Mouse (Mus musculus) neural tube, embryonic 12.5 days (tissue): ENCODE data around the gene Adssl1. TPM values are rescaled to one million over a fixed set of nuclear protein-coding genes. Genes with fewer than 3 reads are reported as not detected.

Experiments used
- ATAC-seq: fragments of 200-750 bp; cut with Nextera tagmentation; 2 replicates; pipeline ENCODE4 v1.8.0; 2017; ENCODE audit warnings: low read depth, mild to moderate bottlenecking, moderate TSS enrichment, moderate library complexity; ENCODE audit not compliant: low FRiP score
- H3K27ac ChIP-seq: fragments of 300-500 bp; sonication (generic); 2 replicates; pipeline ENCODE4 v1.5.1; 2016
- H3K27me3 ChIP-seq: fragments of 300-500 bp; sonication (generic); replicated peaks from 2 replicates; pipeline ENCODE4 v1.6.1; 2016; ENCODE audit warnings: mild to moderate bottlenecking
- H3K36me3 ChIP-seq: fragments of 300-500 bp; sonication (generic); 2 replicates; pipeline ENCODE4 v1.6.1; 2016; ENCODE audit warnings: mild to moderate bottlenecking
- H3K4me1 ChIP-seq: fragments of 300-500 bp; sonication (generic); 2 replicates; pipeline ENCODE4 v1.6.1; 2016
- H3K4me2 ChIP-seq: fragments of 300-500 bp; sonication (generic); replicated peaks from 2 replicates; pipeline ENCODE4 v1.6.1; 2016; ENCODE audit warnings: mild to moderate bottlenecking
- H3K4me3 ChIP-seq: fragments of 300-500 bp; sonication (generic); 2 replicates; pipeline ENCODE4 v1.5.1; 2016
- H3K9ac ChIP-seq: fragments of 300-500 bp; sonication (generic); 2 replicates; pipeline ENCODE4 v1.6.1; 2016; ENCODE audit warnings: mild to moderate bottlenecking
- H3K9me3 ChIP-seq: fragments of 300-500 bp; sonication (generic); 2 replicates; pipeline ENCODE4 v1.6.1; 2016; ENCODE audit warnings: mild to moderate bottlenecking
- WGBS: fragments of 180-500 bp; shearing (Covaris S2); methylation state at CpG from one replicate; pipeline ENCODE4 v1.1.7; 2016; 5-methylcytosine and 5-hydroxymethylcytosine counted together
- polyA plus RNA-seq: library from polyadenylated mRNA; unstranded; fragments of >200 nt; fragmentation: Nextera tagmentation; extraction: Ambion mirVana; gene quantifications from 2 replicates; pipeline ENCODE4 v1.2.1, GENCODE M21; 2016

Adssl1 gene
- polyA plus RNA-seq, 1 experiment from 2014 or later, result 3.7 TPM

GRCm38 (mm10) chr12:112617898-112618380, 1.9 kb upstream of the Adssl1 start:
- peak; percentile 63 for ATAC-seq
- Histone ChIP-seq H3K27me3 (peaks cover 43% of the 10 kb centered on the region), H3K9ac (no peak overlapping the region), H3K27ac (no peak overlapping the region), H3K4me3 (no peak overlapping the region), H3K4me2 (no peak overlapping the region), H3K4me1 (peaks cover 18% of the 10 kb centered on the region), H3K9me3 (no peaks in the 10 kb centered on the region), H3K36me3 (no peaks in the 10 kb centered on the region)
- 13% methylated on average over 8 of the region's 8 CpGs for WGBS

DNA sequence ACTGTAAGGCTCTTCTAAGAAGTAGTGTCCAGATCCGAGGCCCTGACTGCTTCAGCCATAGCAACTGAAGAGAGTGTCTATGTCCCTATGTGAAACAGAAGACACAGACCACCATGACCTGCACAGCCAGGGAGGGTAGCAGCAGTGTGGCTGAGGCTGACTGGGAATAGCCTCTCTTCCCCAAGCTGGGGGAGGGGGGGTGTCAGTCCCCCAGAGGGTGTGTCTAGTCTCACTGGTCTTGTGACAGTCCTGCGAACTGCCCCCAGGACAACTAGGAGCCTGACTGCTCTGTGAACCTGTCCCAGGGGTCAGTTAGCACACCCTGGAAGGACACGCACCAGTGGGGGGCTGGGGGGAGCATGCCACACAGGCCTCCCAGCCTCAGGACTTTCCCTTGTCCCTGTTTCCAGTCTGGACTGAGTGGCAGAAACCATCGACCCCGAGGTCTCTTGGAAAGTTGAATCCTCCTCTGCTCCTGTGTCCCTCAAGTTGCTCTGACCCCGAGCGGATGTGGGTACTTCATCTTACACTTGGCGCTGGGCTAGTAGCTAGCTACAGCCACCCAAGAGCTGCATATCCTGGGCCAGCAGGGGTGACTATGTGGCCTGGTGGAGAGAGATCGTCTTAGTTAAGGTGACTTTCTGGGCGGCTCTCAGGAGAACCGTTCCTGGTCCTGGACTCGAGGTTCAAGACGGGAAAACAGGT, 712 bp upstream of the Adssl1 start:
- H3K27ac ChIP-seq, result no peak overlapping the region
- peaks cover 43% of the 10 kb centered on the region for H3K27me3 ChIP-seq
- ATAC-seq, result no peak

GRCm38 (mm10) chr12:112620354-112621061, 663 bp downstream of the Adssl1 start:
- no peak overlapping the region for H3K27ac ChIP-seq
- H3K4me2 ChIP-seq, result peak overlapping the region; percentile 98
- peak overlapping the region; percentile 69 for H3K9ac ChIP-seq
- peaks cover 22% of the 10 kb centered on the region for H3K4me1 ChIP-seq
- peaks cover 43% of the 10 kb centered on the region for H3K27me3 ChIP-seq
- H3K36me3 ChIP-seq, result no peaks in the 10 kb centered on the region
- 13% methylated on average over 16 of the region's 16 CpGs for WGBS
- peak overlapping the region; percentile 47 for H3K4me3 ChIP-seq
- H3K9me3 ChIP-seq, result no peaks in the 10 kb centered on the region
- peak; percentile 4; the same call in 1 of the 2 replicates for ATAC-seq

More for the DNA sequence above, 712 bp upstream of the Adssl1 start:
- Histone ChIP-seq H3K9me3 (no peaks in the 10 kb centered on the region), H3K4me2 (peak overlapping the region; percentile 98), H3K4me1 (peaks cover 19% of the 10 kb centered on the region), H3K36me3 (no peaks in the 10 kb centered on the region), H3K4me3 (no peak overlapping the region), H3K9ac (no peak overlapping the region)
- WGBS, result 30% methylated on average over 13 of the region's 13 CpGs

GRCm38 (mm10) chr12:112621900-112622299, 2.1 kb downstream of the Adssl1 start:
- H3K4me1 ChIP-seq, result peaks cover 22% of the 10 kb centered on the region
- no peaks in the 10 kb centered on the region for H3K36me3 ChIP-seq
- no peak overlapping the region for H3K9ac ChIP-seq
- WGBS, result 87% methylated on average over 3 of the region's 3 CpGs
- peaks cover 43% of the 10 kb centered on the region for H3K27me3 ChIP-seq
- H3K9me3 ChIP-seq, result no peaks in the 10 kb centered on the region
- no peak overlapping the region for H3K4me3 ChIP-seq
- ATAC-seq, result no peak
- H3K27ac ChIP-seq, result no peak overlapping the region
- H3K4me2 ChIP-seq, result no peak overlapping the region

GRCm38 (mm10) chr12:112623742-112624141, 3.9 kb downstream of the Adssl1 start:
- H3K36me3 ChIP-seq, result no peaks in the 10 kb centered on the region
- H3K27me3 ChIP-seq, result peaks cover 38% of the 10 kb centered on the region
- H3K27ac ChIP-seq, result no peak overlapping the region
- peak; percentile 14; the same call in 1 of the 2 replicates for ATAC-seq
- WGBS, result 17% methylated on average over 2 of the region's 2 CpGs
- no peak overlapping the region for H3K4me3 ChIP-seq
- no peak overlapping the region for H3K4me2 ChIP-seq
- H3K4me1 ChIP-seq, result peaks cover 22% of the 10 kb centered on the region
- H3K9me3 ChIP-seq, result no peaks in the 10 kb centered on the region
- no peak overlapping the region for H3K9ac ChIP-seq

DNA sequence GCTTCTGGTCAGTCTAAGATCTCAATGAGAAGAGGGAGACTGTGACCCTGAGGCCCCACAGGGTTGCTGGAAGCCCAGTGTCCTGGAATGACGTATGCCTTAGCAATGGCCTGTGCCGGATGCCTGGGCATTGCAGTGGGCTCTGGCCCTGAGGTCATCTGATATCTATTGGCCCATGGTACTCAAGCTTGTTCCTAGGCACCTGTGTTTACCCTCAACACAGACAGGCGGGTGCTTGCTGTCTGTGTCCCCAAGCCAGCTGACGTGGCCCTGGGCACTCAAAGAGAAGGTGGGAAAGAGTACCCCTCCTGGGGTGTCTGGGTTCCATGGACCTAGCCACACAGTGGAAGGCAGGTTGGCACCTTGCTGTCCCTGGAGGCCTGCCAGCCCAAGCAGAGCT, 5.9 kb downstream of the Adssl1 start:
- Histone ChIP-seq H3K4me3 (no peak overlapping the region), H3K9ac (no peak overlapping the region), H3K4me1 (peaks cover 12% of the 10 kb centered on the region; the same call in 1 of the 2 replicates), H3K4me2 (no peak overlapping the region), H3K36me3 (no peaks in the 10 kb centered on the region), H3K27ac (no peak overlapping the region), H3K9me3 (no peaks in the 10 kb centered on the region), H3K27me3 (peaks cover 18% of the 10 kb centered on the region)
- ATAC-seq, result no peak
- WGBS, result 84% methylated on average over 4 of the region's 4 CpGs

DNA sequence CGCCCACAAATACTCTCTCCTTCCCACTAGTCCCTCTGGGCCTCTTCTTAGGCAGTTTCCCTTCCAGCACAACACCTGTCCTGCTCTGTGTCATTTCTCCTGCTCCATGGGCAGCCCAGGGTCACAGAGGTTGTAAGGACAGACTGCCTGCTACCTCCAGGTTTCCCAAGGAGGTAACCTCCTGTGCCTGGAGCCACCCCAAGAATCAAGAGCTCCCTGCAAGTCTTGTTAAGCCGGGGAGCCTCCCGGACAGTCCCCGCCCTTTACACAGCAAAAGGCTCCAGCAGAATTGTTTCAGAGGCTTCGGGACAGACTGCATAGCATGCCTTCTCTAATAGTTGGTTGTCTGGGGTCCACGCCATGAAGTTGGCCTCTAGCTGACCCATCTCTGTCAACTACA, 6.6 kb downstream of the Adssl1 start:
- Histone ChIP-seq H3K4me2 (no peak overlapping the region), H3K9ac (no peak overlapping the region), H3K36me3 (no peaks in the 10 kb centered on the region), H3K27me3 (peaks cover 11% of the 10 kb centered on the region), H3K9me3 (no peaks in the 10 kb centered on the region), H3K27ac (no peak overlapping the region), H3K4me3 (no peak overlapping the region), H3K4me1 (0 out of 2 replicates have a peak, but pooled peaks cover 12% of the 10 kb centered on the region)
- no peak for ATAC-seq
- WGBS, result 79% methylated on average over 6 of the region's 6 CpGs

GRCm38 (mm10) chr12:112627097-112627881, 7.4 kb downstream of the Adssl1 start:
- WGBS, result 68% methylated on average over 7 of the region's 7 CpGs
- Histone ChIP-seq H3K9me3 (no peaks in the 10 kb centered on the region), H3K4me2 (no peak overlapping the region), H3K36me3 (no peaks in the 10 kb centered on the region), H3K4me1 (0 out of 2 replicates have a peak, but pooled peaks cover 12% of the 10 kb centered on the region), H3K4me3 (no peak overlapping the region), H3K27ac (no peak overlapping the region), H3K27me3 (0 out of 2 replicates have a peak, but pooled peaks cover 4% of the 10 kb centered on the region), H3K9ac (no peak overlapping the region)
- no peak for ATAC-seq

DNA sequence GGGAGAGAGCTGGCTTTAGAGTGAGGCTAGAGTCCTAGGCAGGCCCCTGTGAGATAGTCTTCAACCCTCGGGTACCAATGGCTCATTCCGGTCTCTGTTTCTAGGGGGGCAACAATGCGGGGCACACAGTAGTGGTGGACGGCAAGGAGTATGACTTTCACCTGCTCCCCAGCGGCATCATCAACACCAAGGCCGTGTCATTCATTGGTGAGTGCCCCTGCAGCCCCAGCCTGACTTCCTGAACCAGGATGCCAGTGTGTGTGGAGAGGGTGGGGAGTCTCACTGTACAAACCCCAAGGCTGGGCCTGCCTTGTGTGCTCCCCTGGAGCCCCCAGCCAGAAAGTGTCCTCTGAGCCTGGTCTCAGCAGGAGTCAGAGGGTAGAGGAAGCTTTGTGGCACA, 8.4 kb downstream of the Adssl1 start:
- no peak overlapping the region for H3K9ac ChIP-seq
- H3K4me2 ChIP-seq, result no peak overlapping the region
- no peak overlapping the region for H3K4me3 ChIP-seq
- H3K9me3 ChIP-seq, result no peaks in the 10 kb centered on the region
- no peak for ATAC-seq
- H3K36me3 ChIP-seq, result no peaks in the 10 kb centered on the region
- H3K4me1 ChIP-seq, result 0 out of 2 replicates have a peak, but pooled peaks cover 12% of the 10 kb centered on the region
- no peak overlapping the region for H3K27ac ChIP-seq
- H3K27me3 ChIP-seq, result no peaks in the 10 kb centered on the region
- 86% methylated on average over 6 of the region's 6 CpGs for WGBS

- Histone ChIP-seq H3K27me3 (no peaks in the 10 kb centered on the region), H3K4me1 (0 out of 2 replicates have a peak, but pooled peaks cover 11% of the 10 kb centered on the region), H3K4me3 (no peak overlapping the region), H3K9ac (no peak overlapping the region), H3K36me3 (no peaks in the 10 kb centered on the region), H3K27ac (no peak overlapping the region), H3K9me3 (no peaks in the 10 kb centered on the region), H3K4me2 (peak overlapping the region; percentile 53)
- 38% methylated on average over 19 of the region's 19 CpGs for WGBS
- ATAC-seq, result peak; percentile 51
These were observed 9.3 kb downstream of the Adssl1 start for GRCm38 (mm10) chr12:112628928-112629721.

DNA sequence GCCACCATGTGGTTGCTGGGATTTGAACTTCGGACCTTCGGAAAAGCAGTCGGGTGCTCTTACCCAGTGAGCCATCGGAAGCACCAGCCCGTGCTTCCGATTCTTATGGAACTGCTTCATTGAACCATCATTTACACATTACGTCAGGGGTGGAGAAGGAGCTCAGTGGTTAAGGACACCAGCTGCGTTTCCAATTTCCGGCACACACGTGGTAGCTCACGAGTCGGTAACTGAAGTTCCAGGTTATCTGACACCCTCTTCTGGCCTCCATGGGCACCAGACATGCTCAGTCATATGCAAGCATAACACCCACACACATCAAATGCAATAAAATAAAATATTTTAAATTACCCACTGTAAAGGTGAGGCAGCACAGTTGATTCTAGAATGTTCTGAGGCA, 10.2 kb downstream of the Adssl1 start:
- 94% methylated on average over 12 of the region's 12 CpGs for WGBS
- Histone ChIP-seq H3K4me3 (no peak overlapping the region), H3K4me1 (0 out of 2 replicates have a peak, but pooled peaks cover 8% of the 10 kb centered on the region), H3K27ac (no peak overlapping the region), H3K9me3 (no peaks in the 10 kb centered on the region), H3K36me3 (no peaks in the 10 kb centered on the region), H3K27me3 (no peaks in the 10 kb centered on the region), H3K4me2 (no peak overlapping the region), H3K9ac (no peak overlapping the region)
- no peak for ATAC-seq
